Mouse (Mus musculus) kidney, postnatal 14 days (tissue): ENCODE measurements around the gene Cenpm.

ENCODE experiments used
- DNase-seq: peaks from one replicate; pipeline ENCODE4 v3.0.0; 2022; ENCODE audit warnings: mixed read lengths

Gene Cenpm

DNA sequence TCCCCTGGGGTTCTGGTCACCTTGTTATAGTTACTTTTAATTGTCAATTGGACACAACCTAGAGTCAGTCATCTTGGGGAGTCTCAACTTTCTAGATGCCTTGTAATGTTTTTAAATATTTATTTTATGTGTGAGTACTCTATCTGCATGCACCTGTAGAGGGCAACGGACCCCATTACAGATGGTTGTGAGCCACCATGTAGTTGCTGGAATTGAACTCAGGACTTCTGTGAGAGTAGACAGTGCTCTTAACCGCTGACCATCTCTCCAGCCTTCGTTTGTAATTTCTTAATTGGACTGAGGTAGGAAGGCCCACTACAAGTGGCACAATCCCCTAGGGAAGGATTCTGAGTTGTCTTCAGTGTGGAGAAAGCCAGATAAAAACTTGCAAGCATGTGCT, 1.2 kb downstream of the Cenpm start:
- no peak for DNase-seq

- DNase-seq = peak; percentile 87
Measured at GRCm38 (mm10) chr15:82236565-82236964, 8.0 kb downstream of the Cenpm start.

- DNase-seq = no peak
Measured at GRCm38 (mm10) chr15:82235661-82236060, 8.9 kb downstream of the Cenpm start.

- DNase-seq = no peak
Measured at GRCm38 (mm10) chr15:82232651-82233050, 11.9 kb downstream of the Cenpm start.

DNA sequence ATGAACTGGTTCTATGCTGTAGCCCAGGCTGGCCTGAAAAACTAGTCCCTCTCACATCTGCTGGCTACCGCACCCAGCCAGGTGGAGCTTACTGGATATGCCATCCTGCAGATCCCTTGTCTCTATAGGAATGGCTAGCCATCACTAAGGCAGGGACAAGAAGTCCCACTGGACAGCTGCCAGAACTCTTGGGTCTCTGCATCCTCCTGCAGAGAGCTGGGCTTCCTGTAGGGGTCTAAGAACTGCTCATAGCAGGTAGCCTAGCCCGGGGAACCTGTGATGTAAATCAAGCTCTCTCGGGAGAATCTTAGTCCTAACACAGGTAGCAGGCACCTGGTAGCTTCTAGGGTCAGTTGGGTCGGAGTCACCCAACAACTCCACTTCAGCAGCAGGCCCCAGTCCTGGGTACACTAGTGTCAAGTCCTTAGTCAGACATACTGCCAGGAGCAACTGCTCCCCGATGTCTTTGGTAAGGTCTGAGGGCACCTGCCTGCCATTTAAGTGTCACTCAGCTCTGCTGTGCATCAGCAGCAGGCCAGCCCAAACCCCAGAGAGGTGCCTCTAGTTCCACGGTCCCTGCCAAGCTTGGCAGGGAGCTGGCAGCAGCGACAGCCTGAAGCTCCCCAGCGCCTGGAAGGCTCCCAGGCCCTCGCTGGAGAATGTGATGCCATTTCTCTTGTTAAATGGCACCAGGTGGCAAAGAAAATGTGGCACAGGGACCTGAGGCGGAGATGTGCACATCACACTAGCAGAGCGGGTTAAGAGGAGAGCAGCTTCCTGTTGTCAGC, 12.8 kb downstream of the Cenpm start:
- DNase-seq = no peak

- DNase-seq = no peak
Measured at GRCm38 (mm10) chr15:82231100-82231499, 13.4 kb downstream of the Cenpm start.

GRCm38 (mm10) chr15:82230098-82230611, 14.4 kb downstream of the Cenpm start:
- DNase-seq = no peak

GRCm38 (mm10) chr15:82229542-82230045, 15.0 kb downstream of the Cenpm start:
- DNase-seq = no peak

GRCm38 (mm10) chr15:82225769-82226168, 18.8 kb downstream of the Cenpm start:
- no peak for DNase-seq

GRCm38 (mm10) chr15:82224602-82225215, 19.8 kb downstream of the Cenpm start:
- DNase-seq = no peak

GRCm38 (mm10) chr15:82223657-82224601, 20.6 kb downstream of the Cenpm start, which contains the start of gene Tnfrsf13c:
Gene Tnfrsf13c, minus strand, starts transcription at chr15:82224369.
- DNase-seq = no peak

DNA sequence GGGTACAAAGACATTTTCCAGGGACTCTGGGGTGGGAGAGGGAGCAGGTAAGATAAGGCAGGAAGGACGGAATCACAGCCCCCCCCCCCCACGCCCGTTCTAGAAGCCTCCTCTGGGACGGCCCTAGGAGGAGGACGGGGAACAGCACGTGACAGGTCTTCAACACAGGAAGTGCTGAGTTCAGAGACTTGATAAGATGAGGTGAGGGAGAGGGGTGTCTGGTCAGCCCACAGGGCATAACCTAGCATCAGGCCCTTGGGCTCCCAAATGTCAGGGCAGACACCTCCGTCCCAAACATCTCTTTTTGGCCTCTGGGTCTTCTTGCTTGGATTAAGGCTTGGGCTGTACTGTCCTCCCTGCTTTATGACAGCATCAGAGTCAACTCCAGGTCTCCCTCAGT, 21.3 kb downstream of the Cenpm start:
- no peak for DNase-seq

DNA sequence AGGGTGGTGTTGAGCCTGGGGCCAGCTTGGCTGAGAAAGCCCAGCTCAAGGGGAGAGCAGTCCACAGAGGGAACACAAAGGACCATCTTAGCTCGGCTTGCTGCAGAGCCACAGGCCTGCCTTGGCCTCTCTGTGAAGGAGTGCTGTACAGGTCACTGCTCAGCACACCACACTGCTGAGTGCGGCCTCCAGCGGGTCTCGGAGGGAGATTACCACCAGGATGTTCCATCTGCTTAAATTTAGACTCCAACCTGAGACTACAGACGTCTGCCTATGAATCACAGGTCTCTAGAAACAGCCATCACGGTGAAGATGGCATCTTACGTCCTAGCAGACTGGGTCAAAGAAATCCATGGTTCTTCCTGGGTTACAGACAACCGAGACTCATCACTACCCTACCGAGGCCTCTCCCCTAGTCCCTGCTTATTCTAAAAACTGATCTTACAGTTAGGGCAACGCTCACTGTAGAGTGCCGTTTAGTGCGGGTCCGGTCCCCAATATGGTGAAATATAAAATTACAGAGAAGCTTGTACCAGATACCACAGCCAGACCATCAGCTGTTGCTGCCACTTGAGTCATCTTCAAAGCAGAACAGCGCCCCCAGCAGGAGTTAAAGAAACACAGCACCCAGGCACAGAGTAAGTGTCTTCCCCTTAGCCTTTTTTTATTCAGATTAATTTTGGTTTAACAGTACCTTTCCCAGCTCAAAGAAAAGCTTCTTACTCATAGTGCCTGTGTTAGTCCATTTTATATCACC, 23.3 kb downstream of the Cenpm start:
- DNase-seq = no peak

DNA sequence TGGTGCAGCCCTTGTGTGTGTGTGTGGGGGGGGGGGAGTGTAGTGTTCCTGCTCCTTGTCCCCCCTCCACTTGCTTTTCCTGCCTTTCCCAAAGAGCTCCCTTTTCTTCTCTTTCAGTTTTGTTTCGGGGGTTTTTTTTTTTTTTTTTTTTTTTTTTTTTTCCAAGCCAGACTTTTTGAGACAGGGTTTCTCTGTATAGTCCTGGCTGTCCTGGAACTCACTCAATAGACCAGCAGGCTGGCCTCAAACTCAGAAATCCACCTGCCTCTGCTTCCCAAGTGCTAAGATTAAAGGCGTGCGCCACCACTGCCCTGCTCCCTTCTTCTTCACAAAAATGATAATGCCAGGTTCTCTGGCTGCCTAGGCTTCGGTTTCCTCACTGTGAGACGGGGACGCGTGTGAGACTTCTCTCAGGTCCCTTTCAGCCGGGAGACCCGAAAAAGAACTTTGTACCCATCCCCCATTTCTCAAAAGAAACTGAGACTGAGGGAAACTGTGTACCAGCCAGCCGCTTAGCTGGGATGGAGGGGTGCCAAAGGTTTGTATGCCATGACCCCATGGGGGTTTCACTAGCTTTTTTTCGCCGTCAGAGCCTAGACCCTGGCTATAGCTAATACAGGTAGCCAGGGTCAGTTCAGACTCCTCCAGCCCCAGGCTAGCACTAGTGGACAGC, 24.4 kb downstream of the Cenpm start:
- DNase-seq = no peak

- no peak for DNase-seq
Measured at GRCm38 (mm10) chr15:82218778-82219666, 25.5 kb downstream of the Cenpm start.

DNA sequence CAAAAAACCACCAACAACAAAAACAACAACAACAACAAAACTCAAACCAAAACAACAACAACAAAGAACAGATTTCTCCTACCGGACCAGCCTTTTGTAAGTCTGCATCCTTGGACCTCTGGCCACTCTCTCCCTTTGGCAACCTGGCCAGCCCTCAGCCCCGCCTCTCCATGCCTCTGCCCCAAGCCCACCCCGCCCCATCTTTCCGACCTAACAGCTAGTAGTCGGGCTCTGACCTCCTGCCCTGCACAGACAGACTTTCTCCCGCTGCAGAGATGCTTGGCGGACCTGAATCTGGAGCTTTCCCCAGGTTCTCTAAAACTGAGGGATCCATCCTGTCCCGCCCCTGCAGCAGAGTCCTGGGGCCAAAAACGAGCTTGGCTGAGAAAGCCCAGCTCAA, 26.6 kb downstream of the Cenpm start:
- no peak for DNase-seq

DNA sequence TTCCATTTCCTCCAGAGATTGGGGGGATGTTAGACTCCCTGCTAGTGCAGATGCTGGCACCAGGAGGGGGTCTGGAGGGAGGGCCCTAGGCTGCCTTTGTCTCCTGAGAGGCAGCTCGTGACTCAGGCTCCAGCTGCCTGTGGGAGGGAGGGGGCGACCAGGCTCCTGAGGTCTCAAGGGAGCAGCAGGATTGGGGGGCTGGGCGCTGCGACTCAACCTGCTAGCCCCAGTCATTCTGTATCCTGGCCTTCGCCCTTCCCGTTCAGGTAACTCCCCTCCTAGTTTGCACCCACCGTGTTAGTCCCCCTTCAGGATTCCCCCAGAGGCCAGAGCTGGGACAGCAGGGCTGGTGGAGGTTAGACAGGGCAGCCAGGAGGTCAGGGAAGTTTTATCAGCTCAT, 27.5 kb downstream of the Cenpm start:
- DNase-seq = no peak

- no peak for DNase-seq
Measured at GRCm38 (mm10) chr15:82216142-82216827, 28.3 kb downstream of the Cenpm start.

- no peak for DNase-seq
Measured at GRCm38 (mm10) chr15:82215332-82216046, 29.1 kb downstream of the Cenpm start.
